Mouse (Mus musculus): ENCODE measurements around the gene Atad1.

The Atad1 gene

DNA sequence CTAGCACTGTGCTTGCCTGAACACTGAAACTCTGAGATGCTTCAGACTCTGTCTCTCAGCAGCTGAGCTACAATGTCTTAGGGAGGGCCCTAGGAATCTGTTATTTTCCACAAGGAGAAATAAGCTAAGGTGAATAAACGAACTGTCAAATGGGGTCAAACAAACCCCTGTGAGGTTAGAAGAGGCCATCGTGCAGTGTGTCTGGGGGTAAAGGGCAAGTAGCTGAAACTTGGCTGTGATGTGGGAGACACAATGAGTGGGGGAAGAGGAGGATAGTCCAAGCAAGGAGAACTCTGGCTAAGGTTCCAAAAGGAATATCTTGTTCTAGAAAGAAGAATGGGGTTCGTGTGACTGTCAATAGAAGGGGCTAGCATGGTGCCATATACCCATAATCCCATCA lies 117.4 kb downstream of the Atad1 start:
- DNase-seq (ENCODE audit: low read depth, low spot score) = no peak
